Mouse (Mus musculus) lung, adult 2 months (tissue): Measurements from ENCODE around the gene Cdk9. TPM values are rescaled to one million over a fixed set of nuclear protein-coding genes. Genes with fewer than 3 reads are reported as not detected.

Experiments
- DNase-seq: peaks from one replicate; pipeline ENCODE4 v3.0.0; 2022
- H3K4me1 ChIP-seq: fragments of 200-500 bp; 2 replicates; pipeline ENCODE4 v1.6.1; 2011; ENCODE audit warnings: low read length; ENCODE audit not compliant: control insufficient read depth, insufficient read depth
- H3K4me3 ChIP-seq: fragments of 200-500 bp; replicated peaks from 2 replicates; pipeline ENCODE3; 2011; ENCODE audit warnings: low read depth, mild to moderate bottlenecking, control low read depth, low read length; ENCODE audit errors: extremely low read depth
- CTCF ChIP-seq: fragments of 200-500 bp; IDR thresholded peaks from 2 replicates; pipeline ENCODE4 v1.5.1; 2011; ENCODE audit warnings: mild to moderate bottlenecking, low read length, control low read depth; ENCODE audit not compliant: insufficient read depth
- POLR2A ChIP-seq: fragments of 200-500 bp; IDR thresholded peaks from 2 replicates; pipeline ENCODE4 v1.6.1; 2011; ENCODE audit warnings: low read depth, mild to moderate bottlenecking, control low read depth, low read length, borderline replicate concordance; ENCODE audit errors: extremely low read depth
- WGBS: fragments of 180-500 bp; shearing (Covaris S2); methylation state at CpG from one replicate; pipeline ENCODE4 v1.1.7; 2018; 5-methylcytosine and 5-hydroxymethylcytosine counted together
- polyA plus RNA-seq: library from polyadenylated mRNA; depleted of rRNA; stranded (reverse); fragments of >200 nt; gene quantifications from 2 replicates; pipeline ENCODE4 v1.2.3, GENCODE M21; 2012

The Cdk9 gene
- polyA plus RNA-seq, 1 experiment: 137 TPM

DNA sequence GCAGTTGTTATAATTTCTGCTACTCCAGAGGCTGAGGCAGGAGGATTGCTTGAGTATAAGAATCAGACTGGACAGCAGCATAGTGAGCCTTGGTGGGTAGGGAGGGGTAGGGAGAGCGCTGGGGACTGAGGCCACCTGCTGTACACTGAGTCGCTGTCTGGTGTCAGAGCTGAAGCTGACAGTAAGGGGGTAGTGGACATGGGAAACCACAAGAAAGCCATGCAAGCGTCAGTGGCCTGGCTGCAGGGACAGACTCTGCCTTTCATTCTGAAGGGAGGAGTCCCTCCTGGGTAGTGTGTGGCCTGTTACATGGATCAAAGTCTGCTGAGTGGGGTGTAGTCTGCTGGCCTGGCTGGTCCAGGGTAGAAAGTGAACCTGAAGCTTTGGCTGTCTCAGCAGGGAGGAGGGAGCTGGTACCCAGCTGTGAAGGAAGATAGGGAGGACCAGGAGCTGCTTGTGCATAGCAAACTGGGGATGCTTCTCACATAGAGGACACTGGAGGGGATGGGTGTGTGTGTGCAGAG lies 23.5 kb upstream of the Cdk9 start:
- WGBS: 40% methylated on average over 3 of the region's 3 CpGs
- H3K4me1 ChIP-seq: peaks cover 32% of the 10 kb centered on the region
- no peak for DNase-seq
- TF ChIP-seq CTCF: no peak
- TF ChIP-seq POLR2A: 0 out of 2 replicates have a peak, but pooled peaks have one; percentile 5
- no peak overlapping the region for H3K4me3 ChIP-seq

DNA sequence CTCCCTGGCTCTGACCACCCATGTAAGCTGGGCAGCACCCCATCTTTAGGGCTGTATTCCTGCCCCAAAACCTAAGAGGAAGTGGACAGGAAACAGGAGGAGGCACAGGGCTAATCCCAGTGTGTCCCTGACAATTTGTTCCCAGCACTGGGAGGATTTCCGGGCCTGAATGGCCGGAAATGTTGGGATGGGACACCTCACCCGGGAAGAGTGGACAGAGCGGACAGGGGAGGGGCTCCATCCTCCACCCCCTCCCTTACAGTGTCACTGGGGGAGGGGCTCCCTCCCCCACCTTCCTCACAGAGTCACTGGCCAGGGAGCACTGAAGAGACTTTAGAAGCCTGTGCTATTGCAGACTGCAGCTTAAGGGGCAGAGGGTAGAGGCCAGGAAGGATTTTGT lies 22.1 kb upstream of the Cdk9 start:
- Histone ChIP-seq H3K4me1 (peaks cover 36% of the 10 kb centered on the region), H3K4me3 (no peak overlapping the region)
- DNase-seq: peak; percentile 49
- WGBS: 38% methylated on average over 4 of the region's 4 CpGs
- no peak; the same call in 1 of the 2 replicates for TF ChIP-seq POLR2A
- TF ChIP-seq CTCF: no peak

DNA sequence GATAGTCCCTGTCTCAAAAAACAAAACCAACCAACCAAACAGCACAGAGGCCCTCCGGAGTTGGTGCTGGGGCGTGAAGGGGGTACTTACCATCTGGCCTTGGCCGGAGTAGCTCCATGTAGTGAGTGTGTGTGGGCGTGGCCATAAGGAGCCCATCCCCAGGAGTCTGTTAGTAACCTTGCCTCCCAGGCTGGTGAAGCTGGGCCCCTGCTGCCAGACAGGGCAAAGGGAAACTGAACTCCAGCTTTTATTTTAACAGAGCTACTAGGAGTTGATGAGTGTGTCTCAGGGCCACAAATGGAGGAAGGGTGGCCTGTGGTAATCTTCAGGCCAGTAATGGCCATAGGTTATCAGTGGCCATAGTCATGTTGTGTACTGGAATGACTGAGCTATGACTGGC lies 21.6 kb upstream of the Cdk9 start:
- no peak for DNase-seq
- peaks cover 32% of the 10 kb centered on the region for H3K4me1 ChIP-seq
- no peak overlapping the region for H3K4me3 ChIP-seq
- no peak; the same call in 1 of the 2 replicates for TF ChIP-seq POLR2A
- TF ChIP-seq CTCF: no peak
- 32% methylated on average over 4 of the region's 4 CpGs for WGBS

DNA sequence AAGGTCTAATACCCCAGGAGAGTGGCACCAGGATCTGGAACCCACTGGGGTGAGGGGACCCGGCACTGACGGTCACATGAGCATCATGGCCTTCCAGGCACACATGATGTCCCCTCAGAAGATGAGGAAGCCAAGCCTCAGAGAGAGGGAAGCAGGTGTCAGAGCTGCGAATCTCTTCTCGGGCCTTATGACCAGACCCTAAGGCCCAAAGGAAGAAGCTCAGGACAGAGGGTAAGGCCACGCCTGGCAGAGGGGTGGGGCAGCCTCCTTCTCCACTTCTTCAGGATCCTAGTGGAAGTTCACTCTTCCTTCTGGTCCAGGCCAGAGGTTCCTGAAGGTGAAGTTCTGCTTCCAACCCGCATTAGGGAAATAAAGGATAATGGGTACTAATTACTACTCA lies 19.8 kb upstream of the Cdk9 start:
- no peak overlapping the region for H3K4me3 ChIP-seq
- no peak for DNase-seq
- WGBS: 52% methylated on average over 6 of the region's 6 CpGs
- H3K4me1 ChIP-seq: peaks cover 32% of the 10 kb centered on the region
- no peak for TF ChIP-seq POLR2A
- no peak for TF ChIP-seq CTCF

DNA sequence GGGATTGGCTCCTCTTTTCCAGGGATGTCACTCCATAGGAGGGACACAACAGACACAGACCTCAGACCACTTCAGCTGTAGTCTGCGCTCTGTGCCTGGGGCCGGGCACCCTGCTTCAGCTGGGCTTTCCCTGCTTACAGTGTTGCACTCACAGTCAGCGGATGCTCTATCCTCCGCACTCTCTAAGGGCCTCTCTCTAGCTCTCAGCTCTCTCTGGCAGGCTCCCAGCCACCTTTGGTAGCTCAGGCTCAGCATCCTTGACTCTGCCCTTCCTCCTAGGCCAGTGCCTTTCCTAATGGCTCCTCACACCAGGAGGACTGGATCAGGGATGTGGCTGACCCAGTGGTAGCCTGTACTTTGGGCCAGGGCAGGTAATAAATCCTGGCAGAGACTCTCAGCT lies 19.0 kb upstream of the Cdk9 start:
- peaks cover 30% of the 10 kb centered on the region for H3K4me1 ChIP-seq
- TF ChIP-seq POLR2A (peak; percentile 14; the same call in 1 of the 2 replicates), CTCF (no peak)
- DNase-seq: no peak
- no peak overlapping the region for H3K4me3 ChIP-seq
- 45% methylated on average over 4 of the region's 4 CpGs for WGBS

DNA sequence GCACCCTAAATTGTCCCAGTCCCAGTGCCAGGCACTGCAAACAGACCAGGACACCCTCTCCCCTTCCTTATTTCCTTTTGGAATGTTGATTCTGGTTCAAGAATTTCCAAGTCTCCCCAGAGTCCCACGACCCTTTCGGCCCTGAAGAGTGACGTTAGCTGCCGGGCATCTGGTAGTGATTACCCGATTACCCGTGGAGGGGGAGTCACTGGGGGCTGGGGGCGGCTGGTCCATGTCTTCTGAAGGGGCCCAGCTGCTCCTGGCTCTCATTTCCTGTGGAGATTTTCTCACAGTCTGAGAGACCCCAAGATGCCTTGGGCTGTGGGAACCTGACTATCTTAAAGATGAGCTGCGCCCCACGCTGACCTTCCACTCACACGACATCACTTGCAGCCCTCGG lies 18.0 kb upstream of the Cdk9 start:
- Histone ChIP-seq H3K4me1 (peaks cover 25% of the 10 kb centered on the region), H3K4me3 (peak overlapping the region; percentile 13)
- TF ChIP-seq POLR2A (no peak), CTCF (no peak)
- WGBS: 21% methylated on average over 11 of the region's 11 CpGs
- no peak for DNase-seq

DNA sequence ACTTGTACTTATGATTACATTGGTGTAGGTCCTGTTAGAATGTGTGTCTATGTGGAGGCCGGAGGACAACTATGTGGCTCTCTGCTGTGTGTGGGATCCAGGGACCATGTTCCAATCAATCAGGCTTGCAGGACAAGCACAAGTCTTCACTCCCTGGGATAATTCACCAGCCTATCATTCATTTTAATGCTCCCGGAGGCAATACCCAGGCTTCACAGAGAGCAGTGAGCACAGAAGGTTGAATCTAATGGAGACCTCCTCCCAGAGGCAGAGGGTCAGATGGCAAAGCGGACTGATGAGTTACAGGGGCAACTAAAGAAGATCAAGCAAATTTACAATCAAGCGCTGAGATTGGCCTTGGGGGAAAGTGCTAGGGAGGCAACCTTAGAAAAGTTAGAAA lies 16.7 kb upstream of the Cdk9 start:
- H3K4me3 ChIP-seq: peak overlapping the region; percentile 36
- no peak for TF ChIP-seq CTCF
- TF ChIP-seq POLR2A: no peak
- peaks cover 19% of the 10 kb centered on the region for H3K4me1 ChIP-seq
- DNase-seq: no peak
- WGBS: 48% methylated on average over 4 of the region's 4 CpGs

DNA sequence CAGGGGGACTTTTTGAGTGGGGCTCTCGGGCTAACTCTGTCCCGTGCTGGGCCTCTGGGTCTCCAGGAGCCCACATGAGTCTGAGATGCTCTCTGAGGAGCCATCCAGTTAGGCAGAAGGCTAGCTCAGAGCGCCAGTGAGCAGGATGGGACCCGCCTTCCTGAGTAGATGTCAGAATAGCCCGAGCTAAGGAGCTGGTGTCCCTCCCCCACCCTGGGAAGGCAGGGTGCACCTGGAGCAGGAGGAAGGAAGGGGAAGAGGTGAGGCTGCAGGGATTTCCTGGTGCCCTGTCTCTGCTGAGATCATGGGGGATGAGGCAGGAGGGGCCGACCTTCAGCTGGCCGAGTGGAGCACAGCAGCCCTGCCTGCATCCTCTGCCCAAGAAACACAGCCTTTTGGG lies 15.6 kb upstream of the Cdk9 start:
- Histone ChIP-seq H3K4me3 (peak overlapping the region; percentile 65), H3K4me1 (peaks cover 14% of the 10 kb centered on the region)
- no peak for DNase-seq
- 26% methylated on average over 7 of the region's 7 CpGs for WGBS
- no peak for TF ChIP-seq CTCF
- peak; percentile 66; the same call in 1 of the 2 replicates for TF ChIP-seq POLR2A

DNA sequence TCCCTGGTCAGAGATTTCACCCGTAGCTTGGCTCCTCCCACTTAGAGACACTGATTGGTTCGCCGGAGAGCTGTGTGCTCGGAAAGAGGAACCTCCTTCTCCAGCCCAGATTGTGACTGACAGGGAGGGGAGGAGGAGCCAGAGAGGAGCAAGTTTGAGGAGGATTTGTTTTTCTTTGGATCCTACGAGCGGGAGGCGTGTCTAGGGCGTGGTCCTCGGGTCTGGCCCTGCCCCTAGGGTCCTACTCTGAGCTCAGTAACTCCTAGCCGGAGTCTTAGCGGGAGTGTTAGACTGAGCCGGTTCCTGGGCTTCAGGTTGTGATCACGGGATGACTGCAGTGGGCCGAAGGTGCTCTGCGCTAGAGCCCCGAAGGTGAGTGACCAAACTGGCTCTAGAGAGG lies 14.6 kb upstream of the Cdk9 start:
- WGBS: 2% methylated on average over 16 of the region's 16 CpGs
- peak; percentile 91 for DNase-seq
- TF ChIP-seq POLR2A: peak; percentile 99
- TF ChIP-seq CTCF: no peak
- Histone ChIP-seq H3K4me3 (peak overlapping the region; percentile 72), H3K4me1 (peaks cover 11% of the 10 kb centered on the region)
